Mouse (Mus musculus) stomach, embryonic 14.5 days (tissue): ENCODE results near the gene Dlg1. TPM values are rescaled to one million over a fixed set of nuclear protein-coding genes. Genes with fewer than 3 reads are reported as not detected.

ENCODE experiments used
- ATAC-seq: fragments of 200-750 bp; cut with Nextera tagmentation; 2 replicates; pipeline ENCODE4 v1.8.0; 2017; ENCODE audit warnings: low read depth, moderate TSS enrichment; ENCODE audit not compliant: insufficient number of reproducible peaks, insufficient read depth, low FRiP score
- H3K27ac ChIP-seq: fragments of 300-500 bp; sonication (generic); 2 replicates; pipeline ENCODE4 v1.5.1; 2014; ENCODE audit warnings: mild to moderate bottlenecking, low read length, moderate library complexity, mixed read lengths
- H3K27me3 ChIP-seq: fragments of 300-500 bp; sonication (generic); 2 replicates; pipeline ENCODE4 v1.6.1; 2014; ENCODE audit warnings: low read length, control low read depth, mixed read lengths; ENCODE audit not compliant: control insufficient read depth, insufficient read depth
- H3K36me3 ChIP-seq: fragments of 300-500 bp; sonication (generic); 2 replicates; pipeline ENCODE4 v1.6.1; 2014; ENCODE audit warnings: mild to moderate bottlenecking, control low read depth, low read length, moderate library complexity, mixed read lengths; ENCODE audit not compliant: control insufficient read depth, insufficient read depth
- H3K4me1 ChIP-seq: fragments of 300-500 bp; sonication (generic); 2 replicates; pipeline ENCODE4 v1.6.1; 2014; ENCODE audit warnings: low read length, control low read depth, mixed read lengths; ENCODE audit not compliant: control insufficient read depth, insufficient read depth
- H3K4me2 ChIP-seq: fragments of 300-500 bp; sonication (generic); replicated peaks from 2 replicates; pipeline ENCODE4 v1.6.1; 2014; ENCODE audit warnings: low read depth, low read length, control low read depth
- H3K4me3 ChIP-seq: fragments of 300-500 bp; sonication (generic); 2 replicates; pipeline ENCODE4 v1.5.1; 2014; ENCODE audit warnings: low read depth, low read length, control low read depth
- H3K9ac ChIP-seq: fragments of 300-500 bp; sonication (generic); replicated peaks from 2 replicates; pipeline ENCODE4 v1.6.1; 2014; ENCODE audit warnings: low read depth, mild to moderate bottlenecking, control low read depth, low read length, moderate library complexity, mixed read lengths
- H3K9me3 ChIP-seq: fragments of 300-500 bp; sonication (generic); 2 replicates; pipeline ENCODE4 v1.6.1; 2016; ENCODE audit warnings: low read depth, low read length, control low read depth; ENCODE audit not compliant: control insufficient read depth
- WGBS: fragments of 180-500 bp; shearing (Covaris S2); extraction: QIAGEN DNeasy Blood & Tissue Kit; methylation state at CpG from one replicate; pipeline ENCODE4 v1.1.7; 2014; 5-methylcytosine and 5-hydroxymethylcytosine counted together
- polyA plus RNA-seq: library from polyadenylated mRNA; unstranded; fragments of >200 nt; fragmentation: Nextera tagmentation; extraction: Ambion mirVana; gene quantifications from 2 replicates; pipeline ENCODE4 v1.2.1, GENCODE M21; 2014

The Dlg1 gene
- polyA plus RNA-seq, 1 experiment from 2014 or later, result 42.0 TPM

GRCm38 (mm10) chr16:31687766-31688165, 24.5 kb downstream of the Dlg1 start:
- Histone ChIP-seq H3K9ac (no peak overlapping the region), H3K4me2 (no peak overlapping the region), H3K36me3 (peaks cover 6% of the 10 kb centered on the region; the same call in 1 of the 2 replicates), H3K4me3 (no peak overlapping the region), H3K9me3 (no peaks in the 10 kb centered on the region), H3K4me1 (no peaks in the 10 kb centered on the region), H3K27ac (no peak overlapping the region), H3K27me3 (no peaks in the 10 kb centered on the region)
- ATAC-seq, result no peak

GRCm38 (mm10) chr16:31695286-31696020, 32.2 kb downstream of the Dlg1 start:
- Histone ChIP-seq H3K9me3 (no peaks in the 10 kb centered on the region), H3K36me3 (no peaks in the 10 kb centered on the region), H3K4me3 (no peak overlapping the region), H3K9ac (no peak overlapping the region), H3K4me2 (peak overlapping the region; percentile 7; the same call in 1 of the 2 replicates), H3K4me1 (peaks cover 18% of the 10 kb centered on the region; the same call in 1 of the 2 replicates), H3K27me3 (no peaks in the 10 kb centered on the region), H3K27ac (no peak overlapping the region)
- no peak for ATAC-seq
- 37% methylated on average over 11 of the region's 11 CpGs for WGBS

GRCm38 (mm10) chr16:31696367-31696766, 33.1 kb downstream of the Dlg1 start:
- no peak overlapping the region for H3K4me2 ChIP-seq
- 39% methylated on average over 6 of the region's 6 CpGs for WGBS
- H3K4me1 ChIP-seq, result peaks cover 18% of the 10 kb centered on the region; the same call in 1 of the 2 replicates

GRCm38 (mm10) chr16:31697341-31697740, 34.1 kb downstream of the Dlg1 start:
- Histone ChIP-seq H3K4me1 (peaks cover 18% of the 10 kb centered on the region; the same call in 1 of the 2 replicates), H3K4me3 (no peak overlapping the region), H3K36me3 (no peaks in the 10 kb centered on the region), H3K4me2 (no peak overlapping the region), H3K27me3 (no peaks in the 10 kb centered on the region), H3K9me3 (no peaks in the 10 kb centered on the region), H3K27ac (no peak overlapping the region), H3K9ac (no peak overlapping the region)
- no peak for ATAC-seq
- 80% methylated on average over 4 of the region's 4 CpGs for WGBS

More at GRCm38 (mm10) chr16:31696367-31696766, 33.1 kb downstream of the Dlg1 start:
- no peaks in the 10 kb centered on the region for H3K9me3 ChIP-seq
- H3K4me3 ChIP-seq, result no peak overlapping the region
- no peaks in the 10 kb centered on the region for H3K27me3 ChIP-seq
- H3K27ac ChIP-seq, result no peak overlapping the region
- no peaks in the 10 kb centered on the region for H3K36me3 ChIP-seq
- ATAC-seq, result no peak
- H3K9ac ChIP-seq, result no peak overlapping the region; the same call in 1 of the 2 replicates

- Histone ChIP-seq H3K36me3 (no peaks in the 10 kb centered on the region), H3K9ac (no peak overlapping the region), H3K27me3 (no peaks in the 10 kb centered on the region), H3K9me3 (no peaks in the 10 kb centered on the region), H3K4me1 (0 out of 2 replicates have a peak, but pooled peaks cover 4% of the 10 kb centered on the region), H3K4me2 (no peak overlapping the region), H3K27ac (no peak overlapping the region), H3K4me3 (no peak overlapping the region)
- 14% methylated on average over 2 of the region's 2 CpGs for WGBS
- ATAC-seq, result no peak
Measured at GRCm38 (mm10) chr16:31705213-31705612, 42.0 kb downstream of the Dlg1 start.

- Histone ChIP-seq H3K27me3 (no peaks in the 10 kb centered on the region), H3K4me3 (no peak overlapping the region), H3K4me2 (no peak overlapping the region), H3K9me3 (no peaks in the 10 kb centered on the region), H3K4me1 (0 out of 2 replicates have a peak, but pooled peaks cover 4% of the 10 kb centered on the region), H3K9ac (no peak overlapping the region), H3K36me3 (no peaks in the 10 kb centered on the region), H3K27ac (no peak overlapping the region)
- 90% methylated on average over 3 of the region's 3 CpGs for WGBS
- no peak for ATAC-seq
Measured at GRCm38 (mm10) chr16:31705904-31706303, 42.7 kb downstream of the Dlg1 start.

- Histone ChIP-seq H3K36me3 (no peaks in the 10 kb centered on the region), H3K9me3 (no peaks in the 10 kb centered on the region), H3K27me3 (no peaks in the 10 kb centered on the region), H3K4me3 (no peak overlapping the region), H3K9ac (no peak overlapping the region), H3K4me2 (no peak overlapping the region), H3K4me1 (0 out of 2 replicates have a peak, but pooled peaks cover 4% of the 10 kb centered on the region), H3K27ac (no peak overlapping the region)
- no peak for ATAC-seq
- 68% methylated on average over 3 of the region's 3 CpGs for WGBS
Measured at GRCm38 (mm10) chr16:31707326-31707725, 44.1 kb downstream of the Dlg1 start.

- Histone ChIP-seq H3K4me2 (no peak overlapping the region), H3K27me3 (no peaks in the 10 kb centered on the region), H3K36me3 (no peaks in the 10 kb centered on the region), H3K9ac (no peak overlapping the region), H3K9me3 (no peaks in the 10 kb centered on the region), H3K4me3 (no peak overlapping the region), H3K27ac (no peak overlapping the region), H3K4me1 (no peaks in the 10 kb centered on the region)
- no peak for ATAC-seq
- 95% methylated on average over 1 of the region's 1 CpGs for WGBS
Measured at GRCm38 (mm10) chr16:31722991-31723390, 59.7 kb downstream of the Dlg1 start.
